Mouse (Mus musculus) adrenal gland, postnatal 36 days (tissue): ENCODE data around the gene Thrap3. TPM values are rescaled to one million over a fixed set of nuclear protein-coding genes. Genes with fewer than 3 reads are reported as not detected.
"Not testable (repeated sequence)": the region's sequence is repeated elsewhere in the genome, so short reads cannot be mapped to it uniquely, and the experiment has no call there.

Source experiments
- DNase-seq, 2 experiments: peaks; one replicate each; pipeline ENCODE4 v3.0.0; 2021; ENCODE audit warnings: mixed read lengths in 1 of 2
- total RNA-seq, 2 experiments: library from RNA; stranded (reverse); gene quantifications; 2 replicates each; pipeline ENCODE4 v1.2.3; 2021

The Thrap3 gene
- total RNA-seq, 2 experiments from 2014 or later: 186 to 192 TPM

GRCm38 (mm10) chr4:126219540-126219939, 17.0 kb upstream of the Thrap3 start:
- DNase-seq: not testable (repeated sequence)

DNA sequence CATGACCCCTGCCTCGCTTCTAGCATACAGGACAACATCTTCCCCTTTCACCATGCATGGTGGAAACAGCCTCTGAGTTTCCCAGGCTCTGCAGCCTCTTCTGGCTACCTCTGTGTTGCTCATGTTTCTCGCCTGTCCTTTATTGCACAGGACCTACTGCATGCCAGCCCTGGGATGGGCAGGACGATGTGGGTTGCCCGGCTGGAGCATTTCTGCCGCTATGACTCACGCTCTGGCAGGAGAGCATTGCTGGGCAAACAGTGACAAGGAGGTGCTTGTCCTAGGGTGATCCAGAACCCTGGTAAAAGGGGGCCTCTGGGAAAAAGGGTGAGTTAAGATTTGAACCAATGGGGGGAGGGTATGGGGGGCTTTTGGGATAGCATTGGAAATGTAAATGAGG, 15.2 kb upstream of the Thrap3 start:
- DNase-seq: peak; percentile 67 to 75

DNA sequence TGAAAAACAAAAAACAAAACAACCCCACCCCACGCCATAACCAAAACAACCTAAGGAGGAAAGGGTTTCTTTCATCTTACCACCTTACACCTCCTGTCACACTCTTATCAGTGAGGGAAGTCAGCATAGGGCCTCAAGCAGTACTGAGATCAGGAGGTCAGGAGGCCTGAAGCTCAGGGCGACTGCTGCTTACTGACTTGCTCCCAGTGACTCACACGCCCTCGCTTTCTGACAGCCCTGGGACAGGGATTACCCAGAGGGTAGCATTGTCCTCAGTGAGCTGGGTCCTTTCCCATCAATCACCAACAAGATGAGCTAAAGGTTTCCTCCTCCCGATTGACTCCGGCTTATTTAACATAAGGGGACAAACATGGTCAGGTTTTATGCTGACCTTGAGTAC, 4.5 kb upstream of the Thrap3 start:
- peak; percentile 61 to 70 for DNase-seq

GRCm38 (mm10) chr4:126205386-126205785, 2.8 kb upstream of the Thrap3 start:
- DNase-seq: no peak

DNA sequence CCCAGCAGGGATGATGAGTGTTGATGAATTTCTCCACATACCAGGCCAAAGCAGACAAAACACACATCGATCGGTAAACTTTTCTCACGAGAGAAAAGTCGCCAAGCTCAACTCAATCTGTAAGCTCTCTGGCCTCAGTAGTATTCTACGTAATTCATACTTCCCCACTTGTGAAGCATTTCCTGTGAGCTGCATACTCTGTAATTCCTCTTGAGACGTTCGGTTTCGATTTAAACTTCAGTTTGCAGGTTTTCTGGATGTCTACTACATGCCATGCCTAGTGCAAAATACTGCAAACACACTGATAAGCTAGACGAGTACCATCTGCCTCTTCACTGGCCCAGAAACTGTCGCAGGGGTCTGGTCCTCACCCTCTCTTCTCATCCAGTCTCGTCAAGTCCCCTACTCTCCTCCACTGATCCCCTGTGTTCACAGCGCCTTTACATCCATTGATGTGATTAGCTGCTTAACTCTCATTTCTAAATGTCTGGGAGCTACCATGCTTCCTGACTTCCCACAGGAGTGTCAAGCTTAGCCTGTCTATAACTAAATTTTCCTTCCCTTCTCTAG, 2.2 kb upstream of the Thrap3 start:
- DNase-seq: no peak

DNA sequence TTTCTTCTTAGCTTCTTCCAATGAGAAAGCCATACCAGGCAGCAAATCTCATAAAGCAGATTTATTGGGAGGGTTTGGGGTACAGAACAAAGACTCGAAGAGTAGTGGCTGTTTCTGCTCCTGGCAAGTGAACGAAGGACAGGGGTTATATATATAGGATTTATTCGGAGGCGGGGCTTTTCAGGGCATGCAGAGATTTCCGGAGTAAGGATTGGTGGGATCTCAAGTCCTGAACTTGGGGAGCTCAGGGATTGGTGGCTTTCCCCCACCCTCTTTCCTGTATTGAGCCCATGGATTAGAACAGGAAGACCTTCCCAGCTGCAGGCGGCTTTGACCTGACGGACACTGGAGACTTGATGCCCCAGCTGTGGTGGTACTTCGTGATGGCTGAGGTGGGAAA, 1.5 kb upstream of the Thrap3 start:
- no peak for DNase-seq

- DNase-seq: no peak
Observed at GRCm38 (mm10) chr4:126203336-126203895, 856 bp upstream of the Thrap3 start.

GRCm38 (mm10) chr4:126201514-126202302, 852 bp downstream of the Thrap3 start:
- DNase-seq: peak; percentile 44 to 56

GRCm38 (mm10) chr4:126200656-126201055, 1.9 kb downstream of the Thrap3 start:
- no peak for DNase-seq

DNA sequence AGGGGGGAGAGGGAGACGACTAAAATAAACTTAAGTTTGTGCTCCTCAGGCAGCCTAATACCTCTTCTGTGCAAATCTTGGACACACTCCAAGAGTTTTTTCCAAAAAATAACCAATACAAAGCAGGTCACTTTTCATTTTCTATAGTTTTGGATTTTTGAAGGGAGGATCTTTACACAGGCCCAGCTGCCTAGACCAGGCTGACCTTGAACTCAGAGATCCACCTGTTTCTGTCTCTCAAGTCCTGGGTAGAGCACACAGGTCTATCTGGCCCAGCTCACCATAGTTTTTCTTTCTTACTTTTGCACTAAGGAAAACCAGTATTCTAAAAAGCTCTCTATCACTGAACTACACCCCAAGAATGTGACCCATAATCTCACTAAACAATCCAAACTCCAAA, 2.5 kb downstream of the Thrap3 start:
- no peak for DNase-seq

DNA sequence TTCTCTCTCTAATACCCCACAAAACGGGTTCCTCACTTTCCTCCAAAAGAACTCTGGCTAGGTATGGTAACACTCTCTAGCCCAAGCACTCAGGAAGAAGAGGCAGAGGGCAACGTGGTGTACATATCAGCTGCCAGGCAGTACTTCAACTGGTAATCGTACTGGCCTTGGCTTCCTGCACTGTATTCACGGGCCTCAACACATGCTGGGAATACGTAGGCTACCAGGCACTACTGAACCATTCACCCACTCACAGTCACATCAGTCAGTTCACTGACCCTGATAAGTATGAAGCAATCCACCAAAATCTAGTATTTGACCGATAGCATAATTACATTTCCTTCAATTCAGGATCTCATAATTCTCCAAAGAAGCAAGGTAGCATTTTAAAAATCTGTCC, 3.0 kb downstream of the Thrap3 start:
- DNase-seq: no peak

DNA sequence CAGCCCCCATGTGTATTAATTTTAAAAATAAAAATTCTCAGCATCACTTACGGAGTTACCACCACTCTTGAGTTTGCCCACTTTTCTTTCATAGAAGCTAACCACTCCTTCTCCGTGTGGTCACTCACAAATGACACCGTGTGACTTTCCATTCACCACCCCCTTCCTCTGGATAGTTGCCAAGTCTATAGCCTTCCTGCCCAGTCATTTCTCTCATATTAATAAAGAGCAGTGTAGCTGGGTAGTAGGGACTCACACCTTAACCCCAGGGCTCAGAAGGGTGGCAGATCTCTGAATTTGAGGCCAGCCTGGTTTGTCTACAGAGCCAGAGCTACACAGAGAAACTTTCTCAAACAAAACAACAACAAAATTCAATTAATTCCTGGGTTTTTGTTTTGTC, 5.1 kb downstream of the Thrap3 start:
- DNase-seq: peak; percentile 40 to 44

DNA sequence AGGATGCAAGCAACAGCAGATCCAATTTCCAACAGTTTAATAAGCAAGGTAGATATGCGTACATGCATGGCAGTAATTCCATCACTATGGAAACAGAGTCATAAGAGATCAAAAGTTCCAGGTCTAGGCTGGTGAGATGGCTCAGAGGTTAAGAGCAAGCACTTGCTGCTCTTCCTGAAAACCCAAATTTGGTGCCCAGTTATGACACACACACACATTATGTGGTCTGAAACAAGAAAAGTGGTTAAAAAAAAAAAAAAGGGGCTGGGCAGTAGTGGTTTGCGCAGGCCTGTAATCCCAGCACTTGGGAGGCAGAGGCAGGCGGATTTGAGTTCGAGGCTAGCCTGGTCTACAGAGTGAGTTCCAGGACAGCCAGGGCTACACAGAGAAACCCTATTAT, 7.6 kb downstream of the Thrap3 start:
- DNase-seq: no peak

DNA sequence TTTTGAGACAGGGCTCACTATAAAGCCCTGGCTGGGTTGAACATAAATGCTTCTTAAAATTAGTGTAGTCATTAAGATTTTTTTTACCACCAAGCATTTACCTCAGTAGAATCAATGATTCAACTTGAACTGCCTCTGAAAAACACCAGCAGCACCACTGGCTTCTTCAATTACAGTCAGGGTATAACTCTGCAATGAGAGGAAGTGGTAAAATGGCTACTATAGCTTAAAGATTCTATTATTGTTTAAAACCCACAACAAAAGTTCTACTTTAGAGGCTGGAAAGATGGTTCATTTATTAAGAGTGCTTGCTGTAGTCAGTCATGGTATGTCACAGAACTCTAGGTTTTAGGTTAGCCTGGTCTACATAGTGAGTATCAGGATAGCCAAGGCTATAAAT, 8.3 kb downstream of the Thrap3 start:
- DNase-seq: no peak

GRCm38 (mm10) chr4:126190636-126191035, 11.9 kb downstream of the Thrap3 start:
- peak; percentile 55 to 63 for DNase-seq

- DNase-seq: no peak
Observed at GRCm38 (mm10) chr4:126187096-126187495, 15.5 kb downstream of the Thrap3 start.

DNA sequence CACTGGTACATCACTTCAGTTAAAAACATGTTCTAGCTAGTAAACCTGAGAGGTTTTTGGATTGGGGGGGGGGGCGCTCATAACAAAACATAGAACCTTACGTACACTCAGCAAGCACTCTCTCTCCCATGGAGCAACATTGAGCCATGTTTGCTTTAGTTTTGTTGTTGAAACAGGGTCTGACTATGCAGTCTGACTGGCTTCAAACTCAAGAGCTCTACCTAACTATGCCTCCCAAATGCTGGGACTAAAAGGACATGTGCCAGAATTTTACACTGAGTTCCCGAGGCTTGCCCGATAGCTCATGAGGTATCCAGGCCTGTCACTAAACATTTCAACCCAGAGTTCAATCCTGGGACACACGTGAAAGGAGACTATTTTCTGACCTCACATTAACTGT, 19.5 kb downstream of the Thrap3 start:
- no peak for DNase-seq

GRCm38 (mm10) chr4:126181170-126181957, 21.2 kb downstream of the Thrap3 start:
- DNase-seq: peak; percentile 62 to 70

GRCm38 (mm10) chr4:126175980-126176379, 26.6 kb downstream of the Thrap3 start:
- not testable (repeated sequence) for DNase-seq

GRCm38 (mm10) chr4:126173800-126174199, 28.8 kb downstream of the Thrap3 start:
- no peak for DNase-seq

GRCm38 (mm10) chr4:126170737-126171136, 31.8 kb downstream of the Thrap3 start:
- not testable (repeated sequence) for DNase-seq

DNA sequence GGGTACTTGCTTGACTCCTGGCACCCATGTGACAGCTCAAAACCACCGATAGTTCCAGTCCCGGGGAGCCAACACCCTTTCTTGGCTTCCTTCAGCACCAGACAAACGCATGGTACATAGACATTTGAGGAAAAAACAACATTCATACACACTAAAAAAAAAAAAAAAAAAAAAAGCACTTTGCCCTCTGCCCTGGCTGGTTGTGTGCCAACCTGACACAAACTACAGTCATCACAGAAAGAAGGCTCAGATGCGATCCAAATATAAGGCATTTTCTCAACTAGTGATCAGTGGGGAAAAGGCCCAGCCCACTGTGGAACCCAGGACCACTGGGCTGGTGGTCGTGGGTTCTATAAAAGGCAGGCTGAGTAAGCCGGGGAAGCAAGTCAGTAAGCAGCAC, 33.7 kb downstream of the Thrap3 start:
- no peak for DNase-seq

- DNase-seq: peak; percentile 60 to 64
Observed at GRCm38 (mm10) chr4:126166084-126166483, 36.5 kb downstream of the Thrap3 start.
